Mouse (Mus musculus) brain, embryonic 14.5 days (tissue): ENCODE measurements at regions not wholly inside any gene's neighbourhood (a gene's known extent, or its start where the extent isn't known, plus 50 kb on each side); places are given as distances from the start of the nearest gene placed in this dataset.

Experiments
- DNase-seq: peaks from one replicate; pipeline ENCODE4 v3.0.0-alpha.2; 2011; ENCODE audit warnings: low read depth
- CTCF ChIP-seq: fragments of 200-500 bp; IDR thresholded peaks from 2 replicates; pipeline ENCODE4 v1.5.1; 2012; ENCODE audit warnings: inconsistent platforms, mild to moderate bottlenecking, moderate library complexity, borderline replicate concordance; ENCODE audit not compliant: insufficient read depth, insufficient read length; ENCODE audit errors: extremely low read depth
- POLR2A ChIP-seq: fragments of 200-500 bp; IDR thresholded peaks from 2 replicates; pipeline ENCODE4 v1.6.1; 2012; ENCODE audit warnings: mild to moderate bottlenecking, inconsistent platforms, borderline replicate concordance; ENCODE audit not compliant: poor library complexity, insufficient read depth, insufficient read length, severe bottlenecking; ENCODE audit errors: extremely low read depth

GRCm38 (mm10) chr5:126324847-126325246 is 793.3 kb downstream of the Tmem132b start:
- TF ChIP-seq CTCF (peak; percentile 59; the same call in 1 of the 2 replicates), POLR2A (no peak)
- peak; percentile 81 for DNase-seq

- TF ChIP-seq CTCF: peak; percentile 34; the same call in 1 of the 2 replicates
- no peak for TF ChIP-seq POLR2A
- DNase-seq: peak; percentile 28
These were observed 796.7 kb downstream of the Tmem132b start for GRCm38 (mm10) chr5:126328276-126328675.

GRCm38 (mm10) chr5:126335091-126335490 is 803.5 kb downstream of the Tmem132b start:
- peak; percentile 67 for DNase-seq

GRCm38 (mm10) chr5:126335553-126336520 is 804.3 kb downstream of the Tmem132b start:
- DNase-seq: peak; percentile 93
- no peak for TF ChIP-seq CTCF
- no peak for TF ChIP-seq POLR2A

More at GRCm38 (mm10) chr5:126335091-126335490, 803.5 kb downstream of the Tmem132b start:
- no peak for TF ChIP-seq POLR2A
- TF ChIP-seq CTCF: no peak

- TF ChIP-seq CTCF: no peak
- DNase-seq: no peak
These were observed 806.3 kb downstream of the Tmem132b start for GRCm38 (mm10) chr5:126337884-126338283.

- DNase-seq: peak; percentile 79
- TF ChIP-seq POLR2A (no peak), CTCF (no peak)
These were observed 812.0 kb downstream of the Tmem132b start for GRCm38 (mm10) chr5:126343570-126343969.

- DNase-seq: no peak
- TF ChIP-seq CTCF (no peak), POLR2A (no peak)
These were observed 819.4 kb downstream of the Tmem132b start for GRCm38 (mm10) chr5:126350936-126351335.

- TF ChIP-seq POLR2A (no peak), CTCF (no peak)
- DNase-seq: no peak
These were observed 837.9 kb downstream of the Tmem132b start for GRCm38 (mm10) chr5:126369436-126369835.

- TF ChIP-seq POLR2A (no peak), CTCF (peak; percentile 21; the same call in 1 of the 2 replicates)
- no peak for DNase-seq
These were observed 849.3 kb upstream of the Tmem132c start for GRCm38 (mm10) chr5:126392306-126392705.

- TF ChIP-seq POLR2A (no peak), CTCF (peak; percentile 66; the same call in 1 of the 2 replicates)
- DNase-seq: peak; percentile 71
These were observed 846.3 kb upstream of the Tmem132c start for GRCm38 (mm10) chr5:126395331-126395730.

GRCm38 (mm10) chr5:126431748-126432147 is 809.9 kb upstream of the Tmem132c start:
- TF ChIP-seq POLR2A: no peak
- peak; percentile 26; the same call in 1 of the 2 replicates for TF ChIP-seq CTCF
- DNase-seq: no peak

- TF ChIP-seq POLR2A (no peak), CTCF (no peak)
- no peak for DNase-seq
These were observed 802.9 kb upstream of the Tmem132c start for GRCm38 (mm10) chr5:126438696-126439095.

- no peak for DNase-seq
- TF ChIP-seq POLR2A (no peak), CTCF (no peak)
These were observed 801.1 kb upstream of the Tmem132c start for GRCm38 (mm10) chr5:126440516-126440915.
